Mouse (Mus musculus) spleen, adult 2 months (tissue): ENCODE measurements around the gene Ror1. TPM values are rescaled to one million over a fixed set of nuclear protein-coding genes. Genes with fewer than 3 reads are reported as not detected.
A peak's percentile ranks its signal among the peaks of the same experiment; 100 is the strongest.

Experiments used
- DNase-seq, 2 experiments: peaks; one replicate each; pipeline versions ENCODE4 v3.0.0 to v3.0.0-alpha.2; 2012 to 2021; ENCODE audit warnings: low spot score in 2 of 2, low read depth in 1 of 2
- H3K27ac ChIP-seq: fragments of 200-500 bp; 2 replicates; pipeline ENCODE4 v1.5.1; 2012; ENCODE audit warnings: low read length, inconsistent platforms; ENCODE audit not compliant: insufficient read depth
- H3K27me3 ChIP-seq: fragments of 200-500 bp; 2 replicates; pipeline ENCODE4 v1.6.1; 2012; ENCODE audit warnings: mild to moderate bottlenecking, moderate library complexity, low read length, inconsistent platforms; ENCODE audit not compliant: control insufficient read depth, insufficient read depth
- H3K36me3 ChIP-seq: fragments of 200-500 bp; 2 replicates; pipeline ENCODE4 v1.6.1; 2012; ENCODE audit warnings: mild to moderate bottlenecking, low read length, inconsistent platforms; ENCODE audit not compliant: control insufficient read depth, insufficient read depth
- H3K4me1 ChIP-seq: fragments of 200-500 bp; 2 replicates; pipeline ENCODE4 v1.6.1; 2011; ENCODE audit warnings: inconsistent platforms; ENCODE audit not compliant: control insufficient read depth, insufficient read depth, insufficient read length
- H3K4me3 ChIP-seq: fragments of 200-500 bp; 2 replicates; pipeline ENCODE4 v1.5.1; 2011; ENCODE audit warnings: mild to moderate bottlenecking, inconsistent platforms; ENCODE audit not compliant: insufficient read depth, insufficient read length; ENCODE audit errors: extremely low read depth
- CTCF ChIP-seq: fragments of 200-500 bp; IDR thresholded peaks from 2 replicates; pipeline ENCODE4 v1.5.1; 2011; ENCODE audit warnings: mild to moderate bottlenecking, inconsistent platforms; ENCODE audit not compliant: insufficient read depth, insufficient read length, insufficient replicate concordance; ENCODE audit errors: extremely low read depth
- POLR2A ChIP-seq: fragments of 200-500 bp; IDR thresholded peaks from 2 replicates; pipeline ENCODE4 v1.6.1; 2011; ENCODE audit warnings: low read depth, low read length, inconsistent platforms
- WGBS: fragments of 180-500 bp; shearing (Covaris S2); methylation state at CpG from one replicate; pipeline ENCODE4 v1.1.7; 2018; 5-methylcytosine and 5-hydroxymethylcytosine counted together
- polyA plus RNA-seq: library from polyadenylated mRNA; depleted of rRNA; stranded (reverse); fragments of >200 nt; gene quantifications from 2 replicates; pipeline ENCODE4 v1.2.3, GENCODE M21; 2012

Gene Ror1
- polyA plus RNA-seq, 1 experiment = 0.64 TPM

DNA sequence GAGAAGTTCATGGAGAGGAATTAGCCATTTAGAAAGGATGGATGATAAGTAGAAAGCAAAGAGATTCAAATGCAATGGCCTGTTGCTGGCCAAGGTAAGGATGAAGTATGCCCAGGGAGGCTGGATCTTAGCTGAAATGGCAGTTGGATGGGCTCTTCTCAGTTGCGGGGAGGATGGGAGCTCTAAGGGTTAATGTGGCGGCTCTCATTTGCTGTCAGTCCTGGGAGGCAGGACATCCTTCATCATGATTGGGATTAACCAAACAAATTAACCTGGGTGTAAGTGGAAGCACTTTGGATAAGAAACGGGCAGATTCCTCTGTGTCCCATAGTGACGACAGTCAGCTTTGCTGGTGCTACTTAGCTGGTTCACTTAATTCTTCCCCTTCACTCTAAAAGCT lies 112.5 kb downstream of the Ror1 start:
- no peaks in the 10 kb centered on the region for H3K36me3 ChIP-seq
- H3K4me1 ChIP-seq = no peaks in the 10 kb centered on the region
- no peak overlapping the region for H3K27ac ChIP-seq
- H3K27me3 ChIP-seq = no peaks in the 10 kb centered on the region
- 88% methylated on average over 4 of the region's 4 CpGs for WGBS
- no peak for DNase-seq
- no peak overlapping the region for H3K4me3 ChIP-seq
- TF ChIP-seq CTCF = no peak
- no peak for TF ChIP-seq POLR2A

DNA sequence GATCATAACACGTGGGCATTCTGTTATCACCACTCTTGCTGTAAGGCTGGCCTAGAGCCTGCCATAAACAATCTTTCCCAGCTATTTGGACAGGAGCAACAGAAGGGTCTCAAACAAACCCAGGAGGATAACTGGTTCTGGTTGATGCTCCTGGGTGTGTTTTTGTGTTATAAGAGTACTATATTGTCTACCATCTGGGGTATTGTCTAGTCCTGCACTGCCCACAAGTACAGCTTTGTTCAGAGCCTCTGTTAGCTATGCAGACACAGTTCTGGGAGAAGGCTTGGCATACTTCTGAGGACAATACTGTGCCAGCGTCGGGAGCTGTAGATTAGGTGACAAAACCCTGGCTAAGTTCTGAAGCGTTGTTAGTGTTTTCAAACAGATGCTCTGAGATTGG lies 113.5 kb downstream of the Ror1 start:
- DNase-seq = no peak
- H3K27me3 ChIP-seq = no peaks in the 10 kb centered on the region
- TF ChIP-seq CTCF (no peak), POLR2A (no peak)
- WGBS = 87% methylated on average over 4 of the region's 4 CpGs
- no peaks in the 10 kb centered on the region for H3K36me3 ChIP-seq
- no peaks in the 10 kb centered on the region for H3K4me1 ChIP-seq
- no peak overlapping the region for H3K27ac ChIP-seq
- no peak overlapping the region for H3K4me3 ChIP-seq

DNA sequence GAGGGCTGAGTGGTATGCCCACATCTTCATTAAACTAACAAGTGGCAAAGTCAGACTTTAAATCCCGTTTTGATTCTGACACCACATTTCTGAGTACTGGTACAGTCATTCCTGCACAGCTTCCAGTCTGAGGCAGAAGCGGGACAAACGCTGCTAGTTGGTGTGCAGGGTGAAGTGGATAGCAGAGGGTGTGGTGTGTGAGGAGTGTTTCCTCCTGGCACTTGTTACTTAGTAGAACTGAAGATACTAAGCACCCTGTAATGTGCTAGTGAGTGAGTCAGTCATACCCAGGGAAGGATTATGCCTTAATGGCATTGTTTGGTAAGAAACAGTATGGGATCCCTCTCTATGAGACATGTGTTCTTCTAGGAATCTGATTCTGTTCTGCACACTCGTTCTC lies 115.7 kb downstream of the Ror1 start:
- no peak for TF ChIP-seq POLR2A
- no peak for TF ChIP-seq CTCF
- WGBS = 75% methylated on average over 4 of the region's 4 CpGs
- H3K36me3 ChIP-seq = no peaks in the 10 kb centered on the region
- H3K27me3 ChIP-seq = no peaks in the 10 kb centered on the region
- H3K4me3 ChIP-seq = no peak overlapping the region
- no peak overlapping the region for H3K27ac ChIP-seq
- no peak for DNase-seq
- no peaks in the 10 kb centered on the region for H3K4me1 ChIP-seq

DNA sequence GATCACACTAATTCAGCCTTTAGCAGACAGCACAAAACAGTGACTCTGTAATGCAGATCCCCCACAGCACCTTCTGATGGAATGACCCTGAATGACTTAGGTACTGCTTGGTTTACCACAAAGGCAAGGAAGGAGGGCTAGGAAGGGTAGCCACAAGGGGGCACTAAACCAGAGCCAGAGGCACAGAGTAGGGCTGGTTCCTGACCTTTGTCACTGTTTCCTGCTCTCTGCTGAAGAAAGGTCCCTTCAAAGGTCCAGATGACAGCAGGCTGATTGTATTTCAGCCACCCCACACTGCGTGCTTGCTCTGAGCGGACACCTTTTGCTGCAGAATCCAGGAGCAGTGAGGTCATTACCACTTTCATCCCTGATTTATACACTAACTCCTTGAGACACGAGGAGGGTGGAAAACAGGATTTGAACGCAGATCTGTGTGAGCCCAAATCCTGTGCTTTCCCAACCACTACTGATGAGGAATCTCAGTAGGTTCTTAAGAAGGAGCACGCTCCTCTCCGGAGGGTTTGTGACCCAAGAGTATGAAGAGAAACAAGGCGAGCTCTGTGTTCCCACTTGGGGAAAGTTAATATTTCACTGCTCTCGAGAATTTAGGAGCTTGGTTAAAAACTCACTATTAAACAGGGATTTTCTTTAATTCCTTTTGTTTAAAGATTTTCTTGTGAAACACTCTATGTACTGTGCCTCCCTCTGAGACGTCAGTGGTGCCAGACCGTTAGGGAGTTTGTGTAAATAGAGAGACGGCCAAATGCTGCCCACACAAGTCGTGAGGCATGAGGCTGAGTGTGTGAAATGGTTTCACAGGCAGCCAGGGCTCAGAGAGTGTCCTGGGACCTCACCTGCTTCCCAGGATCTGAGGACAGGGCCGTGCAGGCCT lies 119.0 kb downstream of the Ror1 start:
- Histone ChIP-seq H3K36me3 (no peaks in the 10 kb centered on the region), H3K27me3 (no peaks in the 10 kb centered on the region), H3K27ac (no peak overlapping the region), H3K4me3 (no peak overlapping the region), H3K4me1 (no peaks in the 10 kb centered on the region; the same call in 1 of the 2 replicates)
- 84% methylated on average over 13 of the region's 13 CpGs for WGBS
- TF ChIP-seq POLR2A (no peak), CTCF (no peak)
- DNase-seq = no peak

DNA sequence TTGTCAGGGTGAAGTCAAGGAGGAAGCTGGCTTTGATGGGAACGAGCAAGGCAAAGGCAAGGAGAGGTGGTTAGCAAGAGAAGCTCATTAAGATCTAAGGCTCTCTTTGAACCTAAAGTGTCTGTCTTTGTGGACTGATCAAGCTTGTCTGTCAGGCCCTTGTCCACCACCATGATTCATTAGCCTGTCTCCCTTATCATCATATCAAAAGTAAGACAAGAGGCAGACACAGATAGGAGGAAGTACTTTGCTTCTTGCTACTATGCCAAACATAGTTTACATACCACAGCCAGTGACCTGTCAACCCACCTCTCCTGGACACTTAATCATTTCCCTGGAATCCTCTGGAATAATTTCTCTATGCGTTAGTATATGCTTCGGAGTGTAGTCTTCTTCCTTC lies 121.0 kb downstream of the Ror1 start:
- WGBS = 74% methylated on average over 3 of the region's 3 CpGs
- Histone ChIP-seq H3K4me3 (no peak overlapping the region), H3K4me1 (no peaks in the 10 kb centered on the region; the same call in 1 of the 2 replicates), H3K36me3 (no peaks in the 10 kb centered on the region), H3K27me3 (no peaks in the 10 kb centered on the region), H3K27ac (no peak overlapping the region)
- TF ChIP-seq POLR2A (no peak), CTCF (no peak)
- DNase-seq = no peak

DNA sequence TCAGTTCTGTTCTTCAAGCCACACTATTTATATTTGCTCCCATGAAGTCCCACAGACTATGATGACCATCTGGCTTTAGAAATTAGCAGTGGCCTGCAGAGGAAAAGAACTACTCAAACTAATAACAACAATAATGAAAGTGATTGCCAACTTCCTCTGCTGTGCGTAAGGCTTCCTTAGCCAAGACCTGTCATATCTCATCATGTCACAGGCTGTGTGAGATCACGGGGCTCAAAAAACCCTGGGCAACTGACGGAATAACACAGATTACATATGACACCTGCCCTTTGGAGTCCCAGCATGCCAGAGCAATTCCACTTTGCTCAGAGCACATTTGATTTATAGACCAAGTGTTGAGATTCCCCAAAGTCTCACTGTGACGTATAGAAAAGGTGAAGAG lies 123.4 kb downstream of the Ror1 start:
- Histone ChIP-seq H3K27ac (peak overlapping the region; percentile 27), H3K27me3 (no peaks in the 10 kb centered on the region), H3K4me3 (no peak overlapping the region), H3K4me1 (no peaks in the 10 kb centered on the region; the same call in 1 of the 2 replicates), H3K36me3 (no peaks in the 10 kb centered on the region)
- no peak for TF ChIP-seq CTCF
- TF ChIP-seq POLR2A = no peak
- WGBS = 41% methylated on average over 4 of the region's 4 CpGs
- no peak for DNase-seq

DNA sequence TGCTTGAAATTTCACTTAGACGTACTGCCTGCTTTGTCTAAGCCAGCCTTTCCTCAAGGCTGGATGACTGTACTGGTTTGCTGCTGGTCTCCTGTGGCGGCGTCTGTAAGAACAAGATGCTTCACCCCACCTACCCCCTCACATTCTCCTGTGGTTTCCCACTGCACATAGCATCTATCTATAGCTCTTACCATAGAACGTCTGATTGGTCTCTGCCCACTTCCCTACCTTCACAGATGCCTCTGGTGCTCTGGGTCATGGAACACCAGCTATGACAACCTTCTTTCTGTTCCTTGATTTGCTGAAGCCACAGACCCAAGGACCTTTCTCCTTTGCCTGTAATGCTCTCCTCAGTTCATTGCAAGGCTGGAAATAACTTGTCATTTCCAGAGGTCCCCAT lies 124.0 kb downstream of the Ror1 start:
- H3K27me3 ChIP-seq = no peaks in the 10 kb centered on the region
- no peaks in the 10 kb centered on the region for H3K36me3 ChIP-seq
- peak overlapping the region; percentile 27 for H3K27ac ChIP-seq
- 13% methylated on average over 4 of the region's 4 CpGs for WGBS
- DNase-seq = no peak
- H3K4me3 ChIP-seq = no peak overlapping the region
- TF ChIP-seq POLR2A = no peak
- TF ChIP-seq CTCF = no peak
- no peaks in the 10 kb centered on the region; the same call in 1 of the 2 replicates for H3K4me1 ChIP-seq
